Mouse (Mus musculus) stomach, postnatal 0 days (tissue): ENCODE measurements around the gene Leng1.

Source experiments
- CTCF ChIP-seq: IDR thresholded peaks from 2 replicates; pipeline ENCODE4 v1.5.1; 2016; ENCODE audit warnings: antibody characterized with exemption, low read depth, mild to moderate bottlenecking, moderate library complexity
- EP300 ChIP-seq: optimal IDR thresholded peaks from 2 replicates; pipeline ENCODE3; 2016; ENCODE audit warnings: antibody characterized with exemption

DNA sequence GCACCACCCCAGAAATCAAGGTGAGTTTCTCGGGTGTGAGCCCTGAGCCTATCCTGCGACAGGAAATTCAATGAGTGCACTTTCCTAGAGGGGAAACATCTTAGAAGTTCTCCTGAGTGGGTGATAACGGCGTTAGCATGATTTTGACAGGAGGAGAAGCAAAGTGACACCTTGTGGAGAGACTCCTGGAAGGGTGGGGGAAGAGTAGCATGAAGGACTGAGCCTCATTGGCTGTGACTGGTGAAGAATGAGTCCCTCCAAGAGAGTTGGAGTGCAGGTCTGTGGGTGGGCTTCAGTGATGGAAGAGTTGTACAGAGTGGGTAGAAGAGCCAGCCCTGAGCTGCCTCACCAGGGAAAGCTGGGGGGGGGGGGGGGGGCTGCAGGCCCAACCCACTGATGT is 8.7 kb downstream of the Leng1 start:
- TF ChIP-seq EP300 (no peak), CTCF (no peak)
